ENCODE assay signal across 12 mouse cellular contexts in genomic region chr3:79818202-79818995, GRCm38 (mm10). TPM values are rescaled to one million over a fixed set of nuclear protein-coding genes. Genes with fewer than 3 reads are reported as not detected.
A peak's percentile ranks its signal among the peaks of the same experiment; 100 is the strongest.
DNase-seq lines count a peak whose midpoint lies in the region; ATAC-seq and TF ChIP-seq lines count a peak whose summit lies in the region.
"Had no signal": no experiment of that assay in that cellular context is flagged by ENCODE, and none has a peak within 500 bp of the region (broad histone marks: within the 10 kb centered on the region; RNA-seq: fewer than 3 reads in every experiment).

No protein-coding gene starts in this region.

- no peak for TF ChIP-seq CTCF in forebrain, postnatal 0 days (IDR thresholded peaks at IDR 0.05; ENCODE audit: low read depth)

- WGBS in forebrain, postnatal 0 days = 55% methylated on average over 14 of the region's 14 CpGs
- WGBS in forebrain, embryonic 16.5 days = 56% methylated on average over 14 of the region's 14 CpGs
- WGBS in midbrain, embryonic 15.5 days = 60% methylated on average over 14 of the region's 14 CpGs
- WGBS in midbrain, embryonic 10.5 days = 85% methylated on average over 14 of the region's 14 CpGs
- 19% methylated on average over 14 of the region's 14 CpGs for WGBS in limb, embryonic 15.5 days

- no peak overlapping the region for H3K9ac ChIP-seq in forebrain, postnatal 0 days
- H3K9ac ChIP-seq in forebrain, embryonic 16.5 days (replicated peaks; ENCODE audit: low read depth, low read length) = no peak overlapping the region
- H3K9ac ChIP-seq in midbrain, embryonic 15.5 days = no peak overlapping the region
- H3K9ac ChIP-seq in limb, embryonic 15.5 days = no peak overlapping the region
- H3K9ac ChIP-seq: embryonic facial prominence, embryonic 13.5 days; stomach, embryonic 15.5 days had no signal

- ATAC-seq in forebrain, postnatal 0 days = peak; percentile 48
- no peak for ATAC-seq in forebrain, embryonic 16.5 days
- ATAC-seq in midbrain, embryonic 15.5 days (replicated peaks) = peak; percentile 48; the same call in 1 of the 2 replicates
- ATAC-seq in limb, embryonic 15.5 days (ENCODE audit: insufficient number of reproducible peaks, low FRiP score, low TSS enrichment, low read depth) = peak; percentile 35; the same call in 1 of the 2 replicates

- no peak overlapping the region for H3K4me2 ChIP-seq in forebrain, postnatal 0 days (ENCODE audit: low read depth)
- no peak overlapping the region for H3K4me2 ChIP-seq in forebrain, embryonic 16.5 days (ENCODE audit: low read length)
- peak overlapping the region; percentile 0; the same call in 1 of the 2 replicates for H3K4me2 ChIP-seq in midbrain, embryonic 15.5 days
- no peak overlapping the region for H3K4me2 ChIP-seq in limb, embryonic 15.5 days
- H3K4me2 ChIP-seq: embryonic facial prominence, embryonic 13.5 days; stomach, embryonic 15.5 days had no signal

- DNase-seq in forebrain, postnatal 0 days = no peak
- no peak for DNase-seq in midbrain, embryonic 10.5 days (ENCODE audit: low spot score)
- DNase-seq in kidney, postnatal 14 days = peak; percentile 30
- DNase-seq in thymus, postnatal 36 days = no peak
- DNase-seq in ovary, postnatal 10 days (ENCODE audit: low spot score) = no peak
- DNase-seq: gastrocnemius, postnatal 14 days; lung, adult 18-20 months had no signal

- H3K9me3 ChIP-seq in forebrain, postnatal 0 days (ENCODE audit: low read length) = no peaks in the 10 kb centered on the region
- no peaks in the 10 kb centered on the region for H3K9me3 ChIP-seq in forebrain, embryonic 16.5 days (ENCODE audit: control insufficient read depth, low read length)
- no peaks in the 10 kb centered on the region for H3K9me3 ChIP-seq in midbrain, embryonic 15.5 days
- no peaks in the 10 kb centered on the region for H3K9me3 ChIP-seq in midbrain, embryonic 10.5 days (replicated peaks)
- H3K9me3 ChIP-seq in limb, embryonic 15.5 days = no peaks in the 10 kb centered on the region
- H3K9me3 ChIP-seq: embryonic facial prominence, embryonic 13.5 days; stomach, embryonic 15.5 days had no signal

- H3K27me3 ChIP-seq in forebrain, postnatal 0 days (ENCODE audit: insufficient read depth, low read length) = no peaks in the 10 kb centered on the region
- no peaks in the 10 kb centered on the region for H3K27me3 ChIP-seq in forebrain, embryonic 16.5 days (replicated peaks; ENCODE audit: control insufficient read depth, insufficient read depth, low read length)
- H3K27me3 ChIP-seq in midbrain, embryonic 15.5 days (replicated peaks) = no peaks in the 10 kb centered on the region
- H3K27me3 ChIP-seq in midbrain, embryonic 10.5 days (ENCODE audit: low read depth, poor library complexity, severe bottlenecking) = no peaks in the 10 kb centered on the region
- H3K27me3 ChIP-seq in limb, embryonic 15.5 days = no peaks in the 10 kb centered on the region
- H3K27me3 ChIP-seq: embryonic facial prominence, embryonic 13.5 days; stomach, embryonic 15.5 days had no signal

- H3K4me3 ChIP-seq in forebrain, postnatal 0 days (ENCODE audit: low read depth, low read length) = no peak overlapping the region
- H3K4me3 ChIP-seq in forebrain, embryonic 16.5 days (replicated peaks; ENCODE audit: low read length) = no peak overlapping the region
- no peak overlapping the region for H3K4me3 ChIP-seq in midbrain, embryonic 15.5 days
- H3K4me3 ChIP-seq in midbrain, embryonic 10.5 days = no peak overlapping the region
- no peak overlapping the region for H3K4me3 ChIP-seq in limb, embryonic 15.5 days
- H3K4me3 ChIP-seq: embryonic facial prominence, embryonic 13.5 days; stomach, embryonic 15.5 days had no signal

- no peak overlapping the region for H3K27ac ChIP-seq in forebrain, postnatal 0 days (ENCODE audit: low read depth, low read length)
- H3K27ac ChIP-seq in forebrain, embryonic 16.5 days (ENCODE audit: low read length) = no peak overlapping the region
- no peak overlapping the region for H3K27ac ChIP-seq in midbrain, embryonic 15.5 days
- no peak overlapping the region for H3K27ac ChIP-seq in midbrain, embryonic 10.5 days (replicated peaks)
- H3K27ac ChIP-seq in limb, embryonic 15.5 days = no peak overlapping the region
- H3K27ac ChIP-seq: embryonic facial prominence, embryonic 13.5 days; stomach, embryonic 15.5 days had no signal

- H3K4me1 ChIP-seq in forebrain, postnatal 0 days (ENCODE audit: insufficient read depth) = no peaks in the 10 kb centered on the region
- H3K4me1 ChIP-seq in forebrain, embryonic 16.5 days (replicated peaks; ENCODE audit: control insufficient read depth, insufficient read depth, low read length) = peaks cover 5% of the 10 kb centered on the region
- no peaks in the 10 kb centered on the region for H3K4me1 ChIP-seq in midbrain, embryonic 15.5 days
- no peaks in the 10 kb centered on the region for H3K4me1 ChIP-seq in midbrain, embryonic 10.5 days
- peaks cover 7% of the 10 kb centered on the region; the same call in 1 of the 2 replicates for H3K4me1 ChIP-seq in limb, embryonic 15.5 days
- H3K4me1 ChIP-seq: embryonic facial prominence, embryonic 13.5 days; stomach, embryonic 15.5 days had no signal

- no peaks in the 10 kb centered on the region for H3K36me3 ChIP-seq in forebrain, postnatal 0 days (ENCODE audit: insufficient read depth)
- H3K36me3 ChIP-seq in forebrain, embryonic 16.5 days (ENCODE audit: control insufficient read depth, insufficient read depth) = no peaks in the 10 kb centered on the region
- H3K36me3 ChIP-seq in midbrain, embryonic 15.5 days (replicated peaks) = no peaks in the 10 kb centered on the region
- H3K36me3 ChIP-seq in midbrain, embryonic 10.5 days = no peaks in the 10 kb centered on the region
- H3K36me3 ChIP-seq in limb, embryonic 15.5 days = no peaks in the 10 kb centered on the region
- H3K36me3 ChIP-seq: embryonic facial prominence, embryonic 13.5 days; stomach, embryonic 15.5 days had no signal

RNA-seq across cellular contexts. Expression of gene Tmem144, which starts 34.2 kb away (rescaled TPM):
- total RNA-seq in forebrain, postnatal 0 days (2014; rRNA removed) = 1.00 and 1.2 TPM in 2 replicates
- polyA plus RNA-seq in forebrain, postnatal 0 days (2015; fragmentation: Nextera tagmentation; extraction: Ambion mirVana) = 1.4 and 2.6 TPM in 2 replicates
- 1.9 and 2.0 TPM in 2 replicates for polyA plus RNA-seq in forebrain, embryonic 16.5 days (2015; fragmentation: Nextera tagmentation; extraction: Ambion mirVana)
- 0.87 and 0.96 TPM in 2 replicates for polyA plus RNA-seq in midbrain, embryonic 15.5 days (2015; fragmentation: Nextera tagmentation; extraction: Ambion mirVana)
- 2.6 and 2.7 TPM in 2 replicates for polyA plus RNA-seq in midbrain, embryonic 10.5 days (2016; fragmentation: Nextera tagmentation; extraction: Ambion mirVana)
- 2.8 and 3.8 TPM in 2 replicates for polyA plus RNA-seq in limb, embryonic 15.5 days (2015; fragmentation: Nextera tagmentation; extraction: Ambion mirVana)
